Mouse (Mus musculus) erythroblast, embryonic 14.5 days (primary cell): ENCODE measurements around the gene Rnf212b. TPM values are rescaled to one million over a fixed set of nuclear protein-coding genes. Genes with fewer than 3 reads are reported as not detected.

Source experiments
- H3K27me3 ChIP-seq: 2 replicates; pipeline ENCODE4 v1.6.1; 2012; ENCODE audit warnings: inconsistent platforms; ENCODE audit not compliant: control insufficient read depth
- H3K36me3 ChIP-seq: 2 replicates; pipeline ENCODE4 v1.6.1; 2012; ENCODE audit warnings: mild to moderate bottlenecking, inconsistent platforms; ENCODE audit not compliant: control insufficient read depth
- H3K4me1 ChIP-seq: 2 replicates; pipeline ENCODE4 v1.6.1; 2012; ENCODE audit warnings: inconsistent platforms; ENCODE audit not compliant: control insufficient read depth
- H3K4me3 ChIP-seq: replicated peaks from 2 replicates; pipeline ENCODE3; 2012; ENCODE audit warnings: moderate library complexity, mild to moderate bottlenecking, inconsistent platforms
- H3K9me3 ChIP-seq: 2 replicates; pipeline ENCODE4 v1.6.1; 2012; ENCODE audit warnings: low read length, inconsistent platforms, mixed read lengths; ENCODE audit not compliant: control insufficient read depth
- GATA1 ChIP-seq: IDR thresholded peaks from 2 replicates; pipeline ENCODE4 v1.6.1; 2012; ENCODE audit warnings: low read length, inconsistent platforms, mixed read lengths
- TAL1 ChIP-seq: IDR thresholded peaks from 3 replicates; pipeline ENCODE4 v1.6.1; 2012; ENCODE audit warnings: low read length, inconsistent platforms, mixed read lengths
- polyA plus RNA-seq: library from polyadenylated mRNA; stranded (reverse); fragments of >175 nt; gene quantifications from 2 replicates; pipeline ENCODE4 v1.2.3, GENCODE M21; 2012

The Rnf212b gene
- polyA plus RNA-seq, 1 experiment, result not detected

DNA sequence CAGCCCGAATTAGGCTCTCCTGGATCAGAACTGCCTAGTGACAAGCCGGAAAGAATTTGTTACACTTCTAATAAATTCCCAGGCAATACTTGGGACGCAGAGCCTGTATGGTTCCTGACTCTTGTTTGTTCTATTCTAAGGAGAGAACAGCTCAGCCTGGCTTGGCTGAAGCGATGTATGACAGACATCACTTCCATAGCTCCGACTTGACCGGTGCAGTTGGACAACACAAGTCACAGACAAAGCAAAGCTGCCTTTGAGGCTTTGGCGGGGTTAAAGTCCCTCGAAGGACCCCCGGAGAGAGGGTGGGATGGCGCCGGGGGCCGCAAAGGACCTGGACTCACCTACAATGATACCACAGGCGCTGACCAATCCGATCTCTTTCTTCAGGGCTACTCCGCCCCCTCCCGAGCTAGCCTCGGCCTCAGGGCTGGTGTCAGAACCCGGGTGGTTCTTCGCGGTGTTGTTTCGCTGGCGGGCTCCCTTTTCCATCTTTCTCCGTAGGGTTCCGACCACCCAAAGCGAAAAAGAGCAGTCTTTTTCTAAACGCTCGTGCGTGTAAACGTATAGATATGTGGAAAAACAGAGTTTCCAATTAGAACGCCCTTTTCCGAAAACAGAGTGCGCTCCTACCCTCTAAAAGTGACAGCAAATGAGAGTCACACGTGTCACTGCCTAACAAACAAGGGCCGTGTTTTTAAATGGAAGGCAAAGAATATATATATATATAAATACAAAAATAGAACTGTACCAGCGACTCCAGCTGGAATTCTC is 32.9 kb upstream of the Rnf212b start:
- TF ChIP-seq GATA1 (no peak), TAL1 (no peak)
- Histone ChIP-seq H3K4me3 (peak overlapping the region; percentile 51), H3K4me1 (peaks cover 4% of the 10 kb centered on the region), H3K36me3 (no peaks in the 10 kb centered on the region), H3K27me3 (peaks cover 64% of the 10 kb centered on the region), H3K9me3 (peaks cover 3% of the 10 kb centered on the region; the same call in 1 of the 2 replicates)

DNA sequence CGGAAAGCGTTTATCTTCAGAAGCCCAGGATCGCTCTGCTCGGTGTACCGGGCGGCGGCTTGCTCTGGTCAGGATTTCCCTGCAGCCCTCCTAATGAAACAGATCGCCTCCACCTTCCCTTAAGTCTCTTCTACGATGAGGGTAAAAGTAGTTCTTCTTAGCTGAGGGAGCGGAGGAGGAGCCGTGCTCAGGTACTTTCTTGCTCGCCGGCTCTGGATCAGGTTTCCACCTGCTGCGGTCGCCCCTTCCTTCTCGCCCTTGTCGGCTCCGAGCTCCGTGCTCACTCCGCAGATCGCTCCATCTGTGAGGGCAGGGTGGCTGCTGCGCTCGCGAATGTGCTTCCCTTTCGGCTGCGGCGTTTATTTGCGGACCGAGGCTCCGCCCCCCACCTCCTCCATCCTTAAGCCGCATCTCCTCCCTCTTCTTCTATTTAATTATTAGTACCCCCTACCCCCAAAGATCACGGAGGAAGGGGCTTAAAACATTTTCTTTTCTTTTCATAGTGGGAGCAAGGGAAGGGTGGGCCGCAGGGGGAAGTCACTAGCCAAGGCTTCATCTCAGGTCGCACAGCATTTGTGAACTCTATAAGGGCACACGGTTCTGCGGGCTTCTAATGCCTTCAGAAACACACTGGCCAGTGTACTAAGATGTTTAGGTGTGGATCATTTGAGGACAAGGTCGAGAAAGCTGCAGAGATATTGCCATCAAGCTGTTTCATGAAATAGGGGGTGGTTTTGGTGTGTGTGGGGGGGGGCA is 32.2 kb upstream of the Rnf212b start, which contains the start of gene Slc7a8:
Gene Slc7a8 (minus strand): TSS at position 337 of the 756 bp plus-strand sequence.
- Histone ChIP-seq H3K9me3 (peaks cover 3% of the 10 kb centered on the region; the same call in 1 of the 2 replicates), H3K4me3 (peak within 1 kb of the TSS; percentile 51), H3K36me3 (no peaks in the 10 kb centered on the region), H3K27me3 (peaks cover 64% of the 10 kb centered on the region), H3K4me1 (peaks cover 4% of the 10 kb centered on the region)
- TF ChIP-seq GATA1 (no peak), TAL1 (no peak)

GRCm38 (mm10) chr14:54782971-54783370 is 31.0 kb upstream of the Rnf212b start:
- Histone ChIP-seq H3K4me1 (peaks cover 6% of the 10 kb centered on the region), H3K36me3 (no peaks in the 10 kb centered on the region), H3K9me3 (peaks cover 3% of the 10 kb centered on the region; the same call in 1 of the 2 replicates), H3K4me3 (no peak overlapping the region), H3K27me3 (peaks cover 59% of the 10 kb centered on the region)
- TF ChIP-seq TAL1 (no peak), GATA1 (no peak)

DNA sequence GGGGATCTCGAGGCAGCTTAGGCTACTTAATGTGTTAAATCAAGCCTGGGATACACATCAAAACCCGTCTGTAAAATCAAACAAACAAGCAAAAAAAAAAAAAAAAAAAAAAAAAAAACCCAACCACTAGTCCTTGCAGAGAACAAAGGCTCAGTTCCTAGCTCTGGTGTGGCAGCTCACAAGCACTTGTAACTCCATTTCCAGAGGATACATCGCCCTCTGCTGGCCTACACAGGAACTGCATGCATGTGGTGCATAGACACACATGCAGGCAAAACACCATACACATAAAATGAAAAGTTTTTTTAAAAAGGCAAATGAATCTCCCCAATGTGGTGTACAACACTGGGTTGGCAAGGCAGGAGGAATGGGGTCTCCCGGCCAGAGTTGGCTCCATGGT is 28.0 kb upstream of the Rnf212b start:
- no peak overlapping the region for H3K4me3 ChIP-seq
- H3K4me1 ChIP-seq, result peaks cover 12% of the 10 kb centered on the region
- TF ChIP-seq GATA1 (no peak), TAL1 (no peak)

GRCm38 (mm10) chr14:54786489-54786888 is 27.5 kb upstream of the Rnf212b start:
- Histone ChIP-seq H3K36me3 (no peaks in the 10 kb centered on the region), H3K4me3 (no peak overlapping the region), H3K4me1 (peaks cover 12% of the 10 kb centered on the region), H3K9me3 (peaks cover 5% of the 10 kb centered on the region; the same call in 1 of the 2 replicates), H3K27me3 (peaks cover 27% of the 10 kb centered on the region)
- TF ChIP-seq GATA1, result no peak

More for the DNA sequence above, 28.0 kb upstream of the Rnf212b start:
- Histone ChIP-seq H3K36me3 (no peaks in the 10 kb centered on the region), H3K27me3 (peaks cover 33% of the 10 kb centered on the region), H3K9me3 (peaks cover 5% of the 10 kb centered on the region; the same call in 1 of the 2 replicates)

DNA sequence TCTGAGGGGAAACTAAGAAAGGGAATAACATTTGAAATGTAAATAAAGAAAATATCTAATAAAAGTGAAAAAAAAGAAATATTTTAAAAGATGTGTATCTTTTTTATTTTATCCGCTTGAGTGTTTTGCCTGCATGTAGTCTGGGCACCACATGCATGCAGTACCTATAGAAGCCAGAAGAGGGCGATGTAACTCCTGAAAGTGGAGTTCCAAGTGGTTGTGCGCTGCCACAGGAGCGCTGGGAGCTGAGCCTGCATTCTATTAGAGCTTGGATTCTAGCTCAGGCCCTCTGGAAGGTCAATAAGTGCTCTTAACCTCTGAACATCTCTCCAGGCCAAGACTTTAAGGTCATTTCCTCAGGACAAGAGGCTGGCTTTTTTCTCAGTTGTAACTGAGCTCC is 26.7 kb upstream of the Rnf212b start:
- peaks cover 20% of the 10 kb centered on the region for H3K27me3 ChIP-seq
- peaks cover 9% of the 10 kb centered on the region for H3K4me1 ChIP-seq
- TF ChIP-seq TAL1 (no peak), GATA1 (no peak)

DNA sequence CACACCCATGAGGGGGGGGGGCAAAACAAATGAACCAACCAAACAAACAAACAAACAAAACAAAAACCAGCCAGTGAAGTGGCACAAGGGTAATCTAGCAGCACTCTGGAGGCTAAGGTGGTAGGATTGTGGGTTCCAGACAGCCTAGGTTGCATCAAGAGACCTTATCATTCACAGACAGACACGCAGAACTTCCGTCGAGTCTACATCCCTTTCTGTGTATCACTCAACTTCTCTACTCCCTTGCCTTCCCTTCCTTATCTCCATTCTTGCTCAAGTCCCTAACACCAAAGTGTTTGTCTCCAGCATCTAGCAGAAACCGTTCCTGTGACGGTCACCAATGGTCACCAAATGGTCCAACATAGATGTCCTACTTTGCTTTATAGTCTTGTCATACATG is 25.7 kb upstream of the Rnf212b start:
- Histone ChIP-seq H3K27me3 (peaks cover 10% of the 10 kb centered on the region), H3K9me3 (peaks cover 2% of the 10 kb centered on the region; the same call in 1 of the 2 replicates), H3K4me3 (no peak overlapping the region), H3K4me1 (peaks cover 9% of the 10 kb centered on the region), H3K36me3 (no peaks in the 10 kb centered on the region)
- TF ChIP-seq TAL1 (no peak), GATA1 (no peak)

More for the DNA sequence above, 26.7 kb upstream of the Rnf212b start:
- no peaks in the 10 kb centered on the region for H3K36me3 ChIP-seq
- no peak overlapping the region for H3K4me3 ChIP-seq
- peaks cover 2% of the 10 kb centered on the region; the same call in 1 of the 2 replicates for H3K9me3 ChIP-seq

DNA sequence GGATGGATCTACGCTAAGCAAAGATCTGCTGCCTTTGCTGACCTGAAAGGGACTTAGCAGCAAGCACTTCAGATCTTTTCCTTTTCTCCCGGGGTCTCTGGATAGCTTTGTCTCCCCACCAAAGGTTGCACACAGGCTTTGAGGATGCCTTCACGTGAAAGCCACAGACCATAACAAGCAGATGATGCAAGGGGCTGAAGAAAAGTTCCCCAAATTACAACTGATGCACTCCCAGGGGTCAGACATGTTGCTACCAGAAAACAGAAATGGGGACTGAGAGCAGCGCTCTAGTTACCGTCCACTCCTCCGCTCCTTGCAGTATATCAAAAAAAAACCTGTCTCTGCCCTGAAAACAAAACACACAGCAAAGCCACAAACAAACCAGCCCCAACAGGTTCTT is 21.8 kb upstream of the Rnf212b start:
- Histone ChIP-seq H3K9me3 (peaks cover 2% of the 10 kb centered on the region; the same call in 1 of the 2 replicates), H3K36me3 (no peaks in the 10 kb centered on the region), H3K4me1 (peaks cover 21% of the 10 kb centered on the region), H3K27me3 (no peaks in the 10 kb centered on the region), H3K4me3 (no peak overlapping the region)
- TF ChIP-seq GATA1, result no peak

GRCm38 (mm10) chr14:54793351-54793750 is 20.6 kb upstream of the Rnf212b start:
- Histone ChIP-seq H3K9me3 (peaks cover 2% of the 10 kb centered on the region; the same call in 1 of the 2 replicates), H3K4me1 (peaks cover 16% of the 10 kb centered on the region), H3K36me3 (no peaks in the 10 kb centered on the region), H3K4me3 (no peak overlapping the region), H3K27me3 (no peaks in the 10 kb centered on the region)
- TF ChIP-seq TAL1 (no peak), GATA1 (no peak)
